Mouse (Mus musculus): Measurements from ENCODE around the gene Gm28047.

Gene Gm28047

GRCm38 (mm10) chr15:102487664-102488063, 137.2 kb downstream of the Gm28047 start:
- no peak for DNase-seq

GRCm38 (mm10) chr15:102485853-102486252, 139.0 kb downstream of the Gm28047 start:
- DNase-seq: no peak

DNA sequence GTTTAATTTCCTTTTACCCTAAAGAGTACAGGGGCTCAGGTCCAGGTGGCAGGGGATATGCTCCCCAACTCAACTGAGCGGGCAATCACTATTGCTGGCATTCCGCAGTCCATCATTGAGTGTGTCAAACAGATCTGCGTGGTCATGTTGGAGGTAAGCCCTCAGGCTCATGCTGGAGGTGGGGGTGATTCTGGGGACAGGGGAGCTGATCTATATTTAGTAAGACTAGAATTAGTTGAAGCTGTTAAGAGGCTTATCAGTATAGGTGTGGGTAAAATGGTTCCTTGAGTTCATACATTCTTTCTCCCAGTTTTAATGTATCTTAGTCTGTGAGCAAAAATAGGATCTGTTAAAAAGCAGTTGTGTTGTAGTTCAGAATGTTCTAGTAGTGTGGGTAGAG, 141.7 kb downstream of the Gm28047 start:
- no peak for DNase-seq

DNA sequence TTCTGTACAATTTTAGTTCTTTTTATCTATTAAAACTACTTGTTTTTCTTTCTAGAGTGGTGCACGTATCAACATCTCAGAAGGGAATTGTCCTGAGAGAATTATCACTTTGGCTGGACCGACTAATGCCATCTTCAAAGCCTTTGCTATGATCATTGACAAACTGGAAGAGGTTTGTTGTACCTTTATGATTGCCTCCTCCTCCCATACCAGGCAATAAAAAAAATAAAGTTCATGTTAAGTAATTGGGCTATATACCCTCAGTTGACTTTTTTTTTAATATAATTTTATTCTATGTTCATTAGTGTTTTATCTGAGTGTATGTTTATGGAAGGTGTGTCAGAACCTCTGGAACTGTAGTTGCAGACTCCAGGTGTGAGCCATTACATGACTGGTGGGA, 150.3 kb downstream of the Gm28047 start:
- no peak for DNase-seq
